8 mouse cellular contexts compared by ENCODE assay signal in genomic region chr1:164744955-164745608, GRCm38 (mm10). TPM values are rescaled to one million over a fixed set of nuclear protein-coding genes. Genes with fewer than 3 reads are reported as not detected.
DNase-seq lines count a peak whose midpoint lies in the region; ATAC-seq and TF ChIP-seq lines count a peak whose summit lies in the region.

No protein-coding gene starts in this region.

- peak; percentile 17 for DNase-seq in heart, postnatal 0 days (ENCODE audit: low spot score)
- DNase-seq in heart, postnatal 25 days (ENCODE audit: low spot score), result no peak
- DNase-seq in B cell, adult 2 months, result peak; percentile 6 to 17
- peak; percentile 63 for DNase-seq in NIH3T3 (ENCODE audit: low read depth)
- peak; percentile 9 for DNase-seq in forelimb bud, embryonic 11.5 days (ENCODE audit: low read depth, low spot score)
- DNase-seq in thymus, postnatal 25 days, result peak; percentile 11
- DNase-seq in midbrain, embryonic 10.5 days (ENCODE audit: low spot score), result no peak
- no peak for DNase-seq in c-Kit-positive CD71-positive TER-119-positive erythroid progenitor cells, embryonic 14.5 days (ENCODE audit: low spot score)

- intact Hi-C loops in heart, postnatal 25 days (cut with DNase I), result no loop called here

- H3K27me3 ChIP-seq in heart, postnatal 0 days (ENCODE audit: control insufficient read depth, insufficient read depth, low read length), result no peaks in the 10 kb centered on the region
- no peaks in the 10 kb centered on the region for H3K27me3 ChIP-seq in midbrain, embryonic 10.5 days (ENCODE audit: low read depth, poor library complexity, severe bottlenecking)

- no peak overlapping the region for H3K4me2 ChIP-seq in heart, postnatal 0 days (ENCODE audit: low read depth, low read length)

- H3K4me3 ChIP-seq in heart, postnatal 0 days (ENCODE audit: low read depth, low read length), result no peak overlapping the region
- H3K4me3 ChIP-seq in midbrain, embryonic 10.5 days, result no peak overlapping the region

- no peak overlapping the region for H3K27ac ChIP-seq in heart, postnatal 0 days (ENCODE audit: low read depth)
- no peak overlapping the region for H3K27ac ChIP-seq in midbrain, embryonic 10.5 days (replicated peaks)

- peak; percentile 39; the same call in 1 of the 2 replicates for ATAC-seq in heart, postnatal 0 days (ENCODE audit: insufficient read depth, low read depth)

- TF ChIP-seq CTCF in heart, postnatal 0 days (IDR thresholded peaks at IDR 0.05; ENCODE audit: low read depth), result peak; percentile 68

- H3K36me3 ChIP-seq in heart, postnatal 0 days (replicated peaks; ENCODE audit: control insufficient read depth, insufficient read depth, low read length), result no peaks in the 10 kb centered on the region
- no peaks in the 10 kb centered on the region for H3K36me3 ChIP-seq in midbrain, embryonic 10.5 days

- no peaks in the 10 kb centered on the region for H3K4me1 ChIP-seq in heart, postnatal 0 days (ENCODE audit: control insufficient read depth, insufficient read depth)
- H3K4me1 ChIP-seq in midbrain, embryonic 10.5 days, result no peaks in the 10 kb centered on the region

- no peak overlapping the region for H3K9ac ChIP-seq in heart, postnatal 0 days (replicated peaks; ENCODE audit: low read depth, low read length)

- no peak for TF ChIP-seq EP300 in heart, postnatal 0 days (IDR thresholded peaks at IDR 0.05; ENCODE audit: low read depth)

- no peaks in the 10 kb centered on the region for H3K9me3 ChIP-seq in heart, postnatal 0 days (replicated peaks; ENCODE audit: control insufficient read depth, low read length)
- no peaks in the 10 kb centered on the region for H3K9me3 ChIP-seq in midbrain, embryonic 10.5 days (replicated peaks)

RNA-seq across cellular contexts. Expression of gene Dpt, which starts 51.4 kb away (rescaled TPM):
- 83.2 and 87.1 TPM in 2 replicates for total RNA-seq in heart, postnatal 0 days (2014; rRNA removed; ENCODE audit: low replicate concordance)
- 52.5 and 58.1 TPM in 2 replicates for polyA plus RNA-seq in heart, postnatal 0 days (2015; fragmentation: Nextera tagmentation; extraction: Ambion mirVana)
- total RNA-seq in heart, postnatal 25 days (2021), result 100 to 1,000 TPM; 116 to 125 TPM
- not detected in 2 replicates for polyA plus RNA-seq in midbrain, embryonic 10.5 days (2016; fragmentation: Nextera tagmentation; extraction: Ambion mirVana)

Comparison
In these comparisons a context has a peak if more than half of its experiments do, and no peak if none do; other contexts are left out.
1. DNase-seq: peak in heart, postnatal 0 days (single experiment), B cell, adult 2 months (2 of 2), NIH3T3 (single experiment), forelimb bud, embryonic 11.5 days (single experiment) and thymus, postnatal 25 days (single experiment); none in heart, postnatal 25 days (single experiment), midbrain, embryonic 10.5 days (single experiment) and c-Kit-positive CD71-positive TER-119-positive erythroid progenitor cells, embryonic 14.5 days (single experiment).